Mouse (Mus musculus): ENCODE data around the gene Smagp. TPM values are rescaled to one million over a fixed set of nuclear protein-coding genes. Genes with fewer than 3 reads are reported as not detected.

The Smagp gene
- polyA plus RNA-seq, 1 experiment from 2014 or later: 28.4 TPM

DNA sequence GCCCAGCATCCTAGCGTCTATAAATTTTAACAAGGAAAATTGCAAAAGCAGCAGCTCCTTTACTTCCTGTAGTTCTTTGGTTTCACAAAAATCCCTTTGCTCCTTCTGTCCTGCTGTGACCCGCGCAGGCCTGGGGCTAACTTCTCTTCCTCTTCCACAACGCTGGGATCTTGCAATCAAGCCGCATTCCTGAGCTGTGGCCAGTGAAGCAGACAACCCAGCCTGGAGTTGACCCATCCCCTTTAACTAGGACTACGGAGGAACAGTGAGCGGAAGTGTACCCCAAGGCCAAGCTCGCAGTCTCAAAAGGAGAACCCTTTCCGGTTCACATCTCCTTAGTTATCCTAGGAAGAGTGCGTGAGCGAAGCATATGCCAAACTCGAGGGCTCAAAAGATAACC lies 41.8 kb upstream of the Smagp start:
- Histone ChIP-seq H3K4me3 (ENCODE audit: low read length) (no peak overlapping the region), H3K9me3 (ENCODE audit: control insufficient read depth, low read length) (no peaks in the 10 kb centered on the region), H3K27ac (ENCODE audit: low read depth, low read length) (peak overlapping the region; percentile 79), H3K4me2 (replicated peaks; ENCODE audit: low read depth, low read length) (no peak overlapping the region; the same call in 1 of the 2 replicates), H3K4me1 (ENCODE audit: control insufficient read depth, insufficient read depth, low read length) (peaks cover 19% of the 10 kb centered on the region; the same call in 1 of the 2 replicates), H3K27me3 (ENCODE audit: control insufficient read depth, insufficient read depth, low read length) (no peaks in the 10 kb centered on the region), H3K36me3 (ENCODE audit: control insufficient read depth, insufficient read depth, low read length) (no peaks in the 10 kb centered on the region), H3K9ac (ENCODE audit: low read depth, low read length) (no peak overlapping the region)
- WGBS: 56% methylated on average over 12 of the region's 12 CpGs
- no peak for ATAC-seq (ENCODE audit: low FRiP score, low TSS enrichment)

DNA sequence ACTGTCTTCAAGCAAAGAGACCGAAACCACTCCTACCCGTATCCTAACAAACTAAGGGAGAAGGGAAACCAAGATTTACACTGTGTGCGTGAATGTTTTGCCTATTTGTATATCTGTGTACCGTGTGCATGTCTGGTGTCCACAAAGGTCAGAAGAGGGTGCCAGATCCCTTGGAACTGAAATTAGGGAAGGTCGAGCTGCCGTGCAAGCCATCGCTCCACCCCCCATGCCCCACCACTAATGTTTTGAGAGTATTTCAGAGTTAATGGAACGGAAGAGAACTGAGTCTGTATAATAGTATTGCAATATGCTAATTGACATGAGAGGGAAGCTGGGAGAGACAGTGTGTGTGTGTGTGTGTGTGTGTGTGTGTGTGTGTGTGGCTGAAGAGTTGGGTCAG lies 40.9 kb upstream of the Smagp start:
- no peak overlapping the region for H3K9ac ChIP-seq (ENCODE audit: low read depth, low read length)
- H3K4me1 ChIP-seq (ENCODE audit: control insufficient read depth, insufficient read depth, low read length): peaks cover 19% of the 10 kb centered on the region; the same call in 1 of the 2 replicates
- H3K36me3 ChIP-seq (ENCODE audit: control insufficient read depth, insufficient read depth, low read length): no peaks in the 10 kb centered on the region
- ATAC-seq (ENCODE audit: low FRiP score, low TSS enrichment): no peak
- H3K27ac ChIP-seq (ENCODE audit: low read depth, low read length): no peak overlapping the region
- no peak overlapping the region for H3K4me2 ChIP-seq (replicated peaks; ENCODE audit: low read depth, low read length)
- no peaks in the 10 kb centered on the region for H3K9me3 ChIP-seq (ENCODE audit: control insufficient read depth, low read length)
- no peak overlapping the region for H3K4me3 ChIP-seq (ENCODE audit: low read length)
- H3K27me3 ChIP-seq (ENCODE audit: control insufficient read depth, insufficient read depth, low read length): no peaks in the 10 kb centered on the region
- WGBS: 83% methylated on average over 8 of the region's 8 CpGs

- Histone ChIP-seq H3K36me3 (ENCODE audit: control insufficient read depth, insufficient read depth, low read length) (no peaks in the 10 kb centered on the region), H3K27me3 (ENCODE audit: control insufficient read depth, insufficient read depth, low read length) (no peaks in the 10 kb centered on the region), H3K27ac (ENCODE audit: low read depth, low read length) (no peak overlapping the region), H3K9ac (ENCODE audit: low read depth, low read length) (no peak overlapping the region), H3K4me1 (ENCODE audit: control insufficient read depth, insufficient read depth, low read length) (peaks cover 19% of the 10 kb centered on the region; the same call in 1 of the 2 replicates), H3K4me3 (ENCODE audit: low read length) (no peak overlapping the region), H3K9me3 (ENCODE audit: control insufficient read depth, low read length) (no peaks in the 10 kb centered on the region), H3K4me2 (replicated peaks; ENCODE audit: low read depth, low read length) (no peak overlapping the region)
- ATAC-seq (ENCODE audit: low FRiP score, low TSS enrichment): no peak
- WGBS: 85% methylated on average over 1 of the region's 1 CpGs
These were observed 39.8 kb upstream of the Smagp start for GRCm38 (mm10) chr15:100676521-100676920.

GRCm38 (mm10) chr15:100675486-100675885 lies 38.7 kb upstream of the Smagp start:
- Histone ChIP-seq H3K9me3 (ENCODE audit: control insufficient read depth, low read length) (no peaks in the 10 kb centered on the region), H3K4me2 (replicated peaks; ENCODE audit: low read depth, low read length) (no peak overlapping the region), H3K4me1 (ENCODE audit: control insufficient read depth, insufficient read depth, low read length) (peaks cover 12% of the 10 kb centered on the region; the same call in 1 of the 2 replicates), H3K4me3 (ENCODE audit: low read length) (no peak overlapping the region), H3K36me3 (ENCODE audit: control insufficient read depth, insufficient read depth, low read length) (no peaks in the 10 kb centered on the region), H3K9ac (ENCODE audit: low read depth, low read length) (no peak overlapping the region), H3K27ac (ENCODE audit: low read depth, low read length) (no peak overlapping the region), H3K27me3 (ENCODE audit: control insufficient read depth, insufficient read depth, low read length) (no peaks in the 10 kb centered on the region)
- no peak for ATAC-seq (ENCODE audit: low FRiP score, low TSS enrichment)
- 26% methylated on average over 3 of the region's 3 CpGs for WGBS

DNA sequence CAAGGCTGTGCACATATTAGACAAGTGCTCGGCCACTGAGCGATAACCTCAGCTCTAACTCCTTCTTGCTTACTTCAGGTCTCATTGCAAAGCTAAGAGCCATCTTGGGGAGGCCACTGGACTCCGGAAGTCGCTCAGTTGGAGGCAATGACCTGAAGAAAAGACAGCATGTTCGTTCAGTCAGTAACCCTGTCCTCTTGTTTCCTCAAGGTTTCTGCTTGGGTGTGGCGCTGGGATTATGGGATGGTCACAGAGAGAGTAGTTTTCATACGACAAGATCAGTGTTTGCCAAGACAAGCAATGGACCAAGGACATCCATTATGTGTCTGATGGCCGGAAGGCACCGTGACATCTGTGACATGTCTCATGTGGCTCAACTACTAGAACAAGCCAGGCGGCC lies 37.8 kb upstream of the Smagp start:
- Histone ChIP-seq H3K9ac (ENCODE audit: low read depth, low read length) (no peak overlapping the region), H3K27me3 (ENCODE audit: control insufficient read depth, insufficient read depth, low read length) (no peaks in the 10 kb centered on the region), H3K36me3 (ENCODE audit: control insufficient read depth, insufficient read depth, low read length) (no peaks in the 10 kb centered on the region), H3K9me3 (ENCODE audit: control insufficient read depth, low read length) (no peaks in the 10 kb centered on the region), H3K4me2 (replicated peaks; ENCODE audit: low read depth, low read length) (no peak overlapping the region), H3K27ac (ENCODE audit: low read depth, low read length) (peak overlapping the region; percentile 30; the same call in 1 of the 2 replicates), H3K4me3 (ENCODE audit: low read length) (no peak overlapping the region), H3K4me1 (ENCODE audit: control insufficient read depth, insufficient read depth, low read length) (0 out of 2 replicates have a peak, but pooled peaks cover 10% of the 10 kb centered on the region)
- ATAC-seq (ENCODE audit: low FRiP score, low TSS enrichment): no peak
- 84% methylated on average over 10 of the region's 10 CpGs for WGBS

DNA sequence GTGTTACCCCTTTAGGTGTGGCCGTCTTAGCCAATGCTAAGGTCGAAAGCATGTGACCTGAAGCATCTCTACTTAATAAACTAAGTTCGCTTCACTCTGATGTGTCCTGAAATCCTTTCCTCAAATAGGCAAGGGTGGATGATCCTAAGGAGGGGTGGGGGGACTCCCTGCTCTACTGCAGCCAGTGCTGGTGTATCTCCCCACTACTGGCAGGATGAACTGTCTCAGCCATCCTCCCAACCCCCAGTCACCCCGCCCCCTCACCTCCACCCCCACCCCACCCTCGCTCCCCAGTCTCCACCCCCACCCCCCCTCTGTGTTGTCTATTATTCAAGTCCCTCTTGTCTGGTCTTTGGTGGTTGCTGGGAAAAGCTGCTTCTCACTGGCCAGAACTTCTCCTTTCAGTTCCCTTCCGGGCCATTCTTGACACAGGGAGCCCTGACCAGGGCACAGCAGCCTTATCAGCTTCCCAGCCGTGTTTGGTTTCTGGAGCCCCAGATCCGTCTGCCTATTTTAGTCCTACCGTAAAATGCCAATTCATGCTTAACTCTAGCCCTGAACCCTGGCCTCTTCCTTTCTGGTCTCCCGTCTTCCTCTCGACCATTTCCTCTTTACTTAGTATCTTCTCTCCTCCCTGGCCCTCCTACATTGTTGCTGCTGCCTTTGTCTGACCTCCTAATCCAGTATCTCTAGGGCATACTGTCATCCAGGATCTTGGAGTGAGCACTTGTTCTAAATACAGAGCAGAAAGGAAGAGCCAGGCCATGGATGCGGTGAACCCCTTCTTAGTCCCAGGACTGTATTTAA lies 37.0 kb upstream of the Smagp start:
- Histone ChIP-seq H3K9ac (ENCODE audit: low read depth, low read length) (no peak overlapping the region), H3K9me3 (ENCODE audit: control insufficient read depth, low read length) (no peaks in the 10 kb centered on the region), H3K27me3 (ENCODE audit: control insufficient read depth, insufficient read depth, low read length) (no peaks in the 10 kb centered on the region), H3K27ac (ENCODE audit: low read depth, low read length) (peak overlapping the region; percentile 30; the same call in 1 of the 2 replicates), H3K36me3 (ENCODE audit: control insufficient read depth, insufficient read depth, low read length) (no peaks in the 10 kb centered on the region), H3K4me1 (ENCODE audit: control insufficient read depth, insufficient read depth, low read length) (0 out of 2 replicates have a peak, but pooled peaks cover 8% of the 10 kb centered on the region), H3K4me3 (ENCODE audit: low read length) (no peak overlapping the region), H3K4me2 (replicated peaks; ENCODE audit: low read depth, low read length) (no peak overlapping the region)
- no peak for ATAC-seq (ENCODE audit: low FRiP score, low TSS enrichment)
- 54% methylated on average over 12 of the region's 12 CpGs for WGBS

DNA sequence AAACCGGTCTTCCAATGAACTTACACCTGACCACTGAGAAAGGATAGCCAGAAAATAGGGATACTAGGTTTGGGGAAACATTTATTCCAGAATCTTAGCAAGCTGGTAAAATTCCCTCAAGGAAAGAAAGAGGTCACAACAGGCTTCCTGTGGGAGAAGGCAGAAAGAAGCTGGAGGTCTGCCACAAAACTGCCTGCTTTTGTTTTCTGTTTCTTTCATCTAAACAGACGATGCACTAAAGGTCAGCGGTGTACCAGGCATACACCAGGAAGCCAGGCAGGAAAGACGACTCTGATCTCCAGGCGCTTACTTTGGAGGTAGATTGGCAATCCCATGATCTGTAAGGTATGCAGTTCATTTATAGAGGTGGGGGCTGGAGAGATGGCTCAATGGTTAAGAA lies 34.1 kb upstream of the Smagp start:
- Histone ChIP-seq H3K9ac (ENCODE audit: low read depth, low read length) (no peak overlapping the region), H3K9me3 (ENCODE audit: control insufficient read depth, low read length) (no peaks in the 10 kb centered on the region), H3K4me2 (replicated peaks; ENCODE audit: low read depth, low read length) (no peak overlapping the region), H3K27ac (ENCODE audit: low read depth, low read length) (no peak overlapping the region), H3K4me3 (ENCODE audit: low read length) (no peak overlapping the region), H3K4me1 (ENCODE audit: control insufficient read depth, insufficient read depth, low read length) (peaks cover 17% of the 10 kb centered on the region; the same call in 1 of the 2 replicates), H3K27me3 (ENCODE audit: control insufficient read depth, insufficient read depth, low read length) (no peaks in the 10 kb centered on the region), H3K36me3 (ENCODE audit: control insufficient read depth, insufficient read depth, low read length) (no peaks in the 10 kb centered on the region)
- ATAC-seq (ENCODE audit: low FRiP score, low TSS enrichment): no peak
- WGBS: 71% methylated on average over 5 of the region's 5 CpGs

DNA sequence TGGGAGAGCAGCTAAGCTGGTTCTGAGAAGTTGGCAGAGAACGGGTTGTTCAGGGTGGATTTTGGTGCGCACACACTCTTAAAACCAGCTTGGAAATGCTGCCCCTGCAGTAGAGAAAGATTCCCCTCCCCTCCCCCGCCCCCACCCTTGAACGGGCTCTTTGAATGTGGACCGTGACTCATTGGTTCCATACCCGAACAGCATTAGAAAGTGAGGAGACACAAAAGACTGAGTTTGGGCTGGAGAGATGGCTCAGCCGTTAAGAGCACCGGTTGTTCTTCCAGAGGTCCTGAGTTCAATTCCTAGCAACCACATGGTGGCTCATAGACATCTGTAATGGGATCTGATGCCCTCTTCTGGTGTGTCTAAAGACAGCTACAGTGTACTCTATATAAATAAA lies 33.3 kb upstream of the Smagp start:
- no peak for ATAC-seq (ENCODE audit: low FRiP score, low TSS enrichment)
- Histone ChIP-seq H3K4me3 (ENCODE audit: low read length) (no peak overlapping the region), H3K36me3 (ENCODE audit: control insufficient read depth, insufficient read depth, low read length) (no peaks in the 10 kb centered on the region), H3K9ac (ENCODE audit: low read depth, low read length) (no peak overlapping the region), H3K27ac (ENCODE audit: low read depth, low read length) (no peak overlapping the region), H3K27me3 (ENCODE audit: control insufficient read depth, insufficient read depth, low read length) (no peaks in the 10 kb centered on the region), H3K4me1 (ENCODE audit: control insufficient read depth, insufficient read depth, low read length) (peaks cover 17% of the 10 kb centered on the region; the same call in 1 of the 2 replicates), H3K4me2 (replicated peaks; ENCODE audit: low read depth, low read length) (no peak overlapping the region), H3K9me3 (ENCODE audit: control insufficient read depth, low read length) (no peaks in the 10 kb centered on the region)
- 89% methylated on average over 8 of the region's 8 CpGs for WGBS

DNA sequence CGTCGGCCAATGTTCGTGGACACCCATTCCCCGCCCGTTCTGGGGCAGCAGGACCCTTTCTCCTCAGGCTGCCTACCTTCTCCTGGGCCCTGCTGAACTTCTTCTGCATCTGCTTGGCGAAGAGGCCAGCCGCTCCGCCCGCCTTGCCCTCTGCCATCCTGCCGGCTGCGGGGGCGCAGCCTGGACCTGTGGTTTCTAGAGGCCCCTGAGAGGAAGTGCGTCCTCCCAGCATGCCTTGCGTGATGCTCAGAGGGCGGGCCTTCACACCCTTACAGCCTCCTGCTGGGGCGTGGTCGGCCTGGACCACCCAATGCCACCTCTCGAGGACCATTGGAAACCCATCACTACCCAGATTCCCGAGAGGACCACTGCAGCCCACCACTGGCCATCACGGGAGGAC lies 32.6 kb upstream of the Smagp start, which contains the start of gene Bin2:
TSS of gene Bin2 (minus strand) at position 217 of the 400 bp plus-strand sequence.
- ATAC-seq (ENCODE audit: low FRiP score, low TSS enrichment): no peak

More for the DNA sequence above, 32.6 kb upstream of the Smagp start, which contains the start of gene Bin2:
- no peaks in the 10 kb centered on the region for H3K36me3 ChIP-seq (ENCODE audit: control insufficient read depth, insufficient read depth, low read length)
- H3K4me3 ChIP-seq (ENCODE audit: low read length): no peak within 1 kb of the TSS
- no peaks in the 10 kb centered on the region for H3K27me3 ChIP-seq (ENCODE audit: control insufficient read depth, insufficient read depth, low read length)
- H3K4me2 ChIP-seq (replicated peaks; ENCODE audit: low read depth, low read length): no peak within 1 kb of the TSS
- peaks cover 12% of the 10 kb centered on the region; the same call in 1 of the 2 replicates for H3K4me1 ChIP-seq (ENCODE audit: control insufficient read depth, insufficient read depth, low read length)
- WGBS: 91% methylated on average over 20 of the region's 20 CpGs
- no peaks in the 10 kb centered on the region for H3K9me3 ChIP-seq (ENCODE audit: control insufficient read depth, low read length)
- H3K27ac ChIP-seq (ENCODE audit: low read depth, low read length): no peak within 1 kb of the TSS
- H3K9ac ChIP-seq (ENCODE audit: low read depth, low read length): no peak within 1 kb of the TSS

Measured in kidney, embryonic 14.5 days (tissue).